Mouse (Mus musculus): ENCODE data around the gene Tbc1d22b. TPM values are rescaled to one million over a fixed set of nuclear protein-coding genes. Genes with fewer than 3 reads are reported as not detected.

Tbc1d22b gene
- polyA plus RNA-seq, 1 experiment from 2014 or later: 6.9 TPM

GRCm38 (mm10) chr17:29586921-29587320 is 37.3 kb downstream of the Tbc1d22b start:
- Histone ChIP-seq H3K4me1 (replicated peaks; ENCODE audit: control insufficient read depth, insufficient read depth) (no peaks in the 10 kb centered on the region), H3K36me3 (ENCODE audit: control insufficient read depth, insufficient read depth, low read length) (0 out of 2 replicates have a peak, but pooled peaks cover 2% of the 10 kb centered on the region), H3K27ac (replicated peaks) (no peak overlapping the region), H3K4me2 (replicated peaks; ENCODE audit: low read depth) (no peak overlapping the region), H3K9ac (ENCODE audit: low read length) (no peak overlapping the region), H3K4me3 (ENCODE audit: low read depth, low read length) (no peak overlapping the region), H3K9me3 (ENCODE audit: control insufficient read depth, low read length) (no peaks in the 10 kb centered on the region), H3K27me3 (ENCODE audit: control insufficient read depth, insufficient read depth, low read length) (no peaks in the 10 kb centered on the region)
- TF ChIP-seq EP300 (optimal IDR thresholded peaks at IDR 0.05): no peak
- TF ChIP-seq CTCF (IDR thresholded peaks at IDR 0.05; ENCODE audit: low read depth): no peak
- WGBS: 68% methylated on average over 9 of the region's 9 CpGs
- DNase-seq (ENCODE audit: low spot score): no peak
- ATAC-seq (ENCODE audit: low FRiP score, low TSS enrichment): no peak

GRCm38 (mm10) chr17:29589221-29589898 is 39.8 kb downstream of the Tbc1d22b start:
- Histone ChIP-seq H3K27ac (replicated peaks) (no peak overlapping the region), H3K27me3 (ENCODE audit: control insufficient read depth, insufficient read depth, low read length) (no peaks in the 10 kb centered on the region), H3K4me2 (replicated peaks; ENCODE audit: low read depth) (no peak overlapping the region), H3K4me3 (ENCODE audit: low read depth, low read length) (no peak overlapping the region), H3K9ac (ENCODE audit: low read length) (no peak overlapping the region), H3K9me3 (ENCODE audit: control insufficient read depth, low read length) (no peaks in the 10 kb centered on the region), H3K4me1 (replicated peaks; ENCODE audit: control insufficient read depth, insufficient read depth) (no peaks in the 10 kb centered on the region), H3K36me3 (ENCODE audit: control insufficient read depth, insufficient read depth, low read length) (no peaks in the 10 kb centered on the region)
- no peak for TF ChIP-seq EP300 (optimal IDR thresholded peaks at IDR 0.05)
- peak; percentile 23; the same call in 1 of the 2 replicates for TF ChIP-seq CTCF (IDR thresholded peaks at IDR 0.05; ENCODE audit: low read depth)
- no peak for ATAC-seq (ENCODE audit: low FRiP score, low TSS enrichment)
- WGBS: 53% methylated on average over 11 of the region's 11 CpGs
- DNase-seq (ENCODE audit: low spot score): no peak

- H3K4me1 ChIP-seq (replicated peaks; ENCODE audit: control insufficient read depth, insufficient read depth): no peaks in the 10 kb centered on the region
- 79% methylated on average over 15 of the region's 15 CpGs for WGBS
- no peak for ATAC-seq (ENCODE audit: low FRiP score, low TSS enrichment)
- DNase-seq (ENCODE audit: low spot score): no peak
- peaks cover 8% of the 10 kb centered on the region; the same call in 1 of the 2 replicates for H3K36me3 ChIP-seq (ENCODE audit: control insufficient read depth, insufficient read depth, low read length)
- no peak overlapping the region for H3K4me3 ChIP-seq (ENCODE audit: low read depth, low read length)
- no peak overlapping the region for H3K4me2 ChIP-seq (replicated peaks; ENCODE audit: low read depth)
- TF ChIP-seq CTCF (IDR thresholded peaks at IDR 0.05; ENCODE audit: low read depth): no peak
- TF ChIP-seq EP300 (optimal IDR thresholded peaks at IDR 0.05): no peak
- H3K9me3 ChIP-seq (ENCODE audit: control insufficient read depth, low read length): no peaks in the 10 kb centered on the region
- no peak overlapping the region for H3K9ac ChIP-seq (ENCODE audit: low read length)
- H3K27me3 ChIP-seq (ENCODE audit: control insufficient read depth, insufficient read depth, low read length): no peaks in the 10 kb centered on the region
- no peak overlapping the region for H3K27ac ChIP-seq (replicated peaks)
Observed at GRCm38 (mm10) chr17:29595891-29596770, 46.5 kb downstream of the Tbc1d22b start.

GRCm38 (mm10) chr17:29596771-29597132 is 47.2 kb downstream of the Tbc1d22b start:
- H3K4me1 ChIP-seq (replicated peaks; ENCODE audit: control insufficient read depth, insufficient read depth): no peaks in the 10 kb centered on the region
- no peaks in the 10 kb centered on the region for H3K9me3 ChIP-seq (ENCODE audit: control insufficient read depth, low read length)
- WGBS: 85% methylated on average over 13 of the region's 13 CpGs
- H3K36me3 ChIP-seq (ENCODE audit: control insufficient read depth, insufficient read depth, low read length): peaks cover 8% of the 10 kb centered on the region; the same call in 1 of the 2 replicates
- H3K9ac ChIP-seq (ENCODE audit: low read length): no peak overlapping the region
- no peak for TF ChIP-seq EP300 (optimal IDR thresholded peaks at IDR 0.05)
- no peaks in the 10 kb centered on the region for H3K27me3 ChIP-seq (ENCODE audit: control insufficient read depth, insufficient read depth, low read length)
- no peak overlapping the region for H3K27ac ChIP-seq (replicated peaks)
- H3K4me3 ChIP-seq (ENCODE audit: low read depth, low read length): no peak overlapping the region
- H3K4me2 ChIP-seq (replicated peaks; ENCODE audit: low read depth): no peak overlapping the region
- no peak for DNase-seq (ENCODE audit: low spot score)
- ATAC-seq (ENCODE audit: low FRiP score, low TSS enrichment): no peak

- no peak overlapping the region for H3K9ac ChIP-seq (ENCODE audit: low read length)
- H3K4me2 ChIP-seq (replicated peaks; ENCODE audit: low read depth): no peak overlapping the region
- ATAC-seq (ENCODE audit: low FRiP score, low TSS enrichment) (no peak), DNase-seq (ENCODE audit: low spot score) (no peak)
- H3K36me3 ChIP-seq (ENCODE audit: control insufficient read depth, insufficient read depth, low read length): peaks cover 8% of the 10 kb centered on the region; the same call in 1 of the 2 replicates
- WGBS: 88% methylated on average over 14 of the region's 14 CpGs
- H3K27me3 ChIP-seq (ENCODE audit: control insufficient read depth, insufficient read depth, low read length): no peaks in the 10 kb centered on the region
- no peaks in the 10 kb centered on the region for H3K4me1 ChIP-seq (replicated peaks; ENCODE audit: control insufficient read depth, insufficient read depth)
- no peak overlapping the region for H3K4me3 ChIP-seq (ENCODE audit: low read depth, low read length)
- TF ChIP-seq EP300 (optimal IDR thresholded peaks at IDR 0.05) (no peak), CTCF (IDR thresholded peaks at IDR 0.05; ENCODE audit: low read depth) (no peak)
- no peak overlapping the region for H3K27ac ChIP-seq (replicated peaks)
- H3K9me3 ChIP-seq (ENCODE audit: control insufficient read depth, low read length): no peaks in the 10 kb centered on the region
Observed at GRCm38 (mm10) chr17:29599051-29599450, 49.5 kb downstream of the Tbc1d22b start.

- no peak for TF ChIP-seq EP300 (optimal IDR thresholded peaks at IDR 0.05)
- TF ChIP-seq CTCF (IDR thresholded peaks at IDR 0.05; ENCODE audit: low read depth): no peak
- H3K27ac ChIP-seq (replicated peaks): no peak overlapping the region
- DNase-seq (ENCODE audit: low spot score): no peak
- no peaks in the 10 kb centered on the region for H3K9me3 ChIP-seq (ENCODE audit: control insufficient read depth, low read length)
- no peaks in the 10 kb centered on the region for H3K27me3 ChIP-seq (ENCODE audit: control insufficient read depth, insufficient read depth, low read length)
- ATAC-seq (ENCODE audit: low FRiP score, low TSS enrichment): no peak
- peaks cover 8% of the 10 kb centered on the region; the same call in 1 of the 2 replicates for H3K36me3 ChIP-seq (ENCODE audit: control insufficient read depth, insufficient read depth, low read length)
- H3K4me2 ChIP-seq (replicated peaks; ENCODE audit: low read depth): no peak overlapping the region
- no peak overlapping the region for H3K4me3 ChIP-seq (ENCODE audit: low read depth, low read length)
- H3K9ac ChIP-seq (ENCODE audit: low read length): no peak overlapping the region
- WGBS: 83% methylated on average over 8 of the region's 8 CpGs
- H3K4me1 ChIP-seq (replicated peaks; ENCODE audit: control insufficient read depth, insufficient read depth): no peaks in the 10 kb centered on the region
Observed at GRCm38 (mm10) chr17:29599537-29599936, 50.0 kb downstream of the Tbc1d22b start.

Measured in stomach, postnatal 0 days (tissue).